Mouse (Mus musculus): Measurements from ENCODE around the gene Tomm34. TPM values are rescaled to one million over a fixed set of nuclear protein-coding genes. Genes with fewer than 3 reads are reported as not detected.

Tomm34 gene
- polyA plus RNA-seq (2016; fragmentation: Nextera tagmentation; extraction: Ambion mirVana), result 59.4 and 59.9 TPM in 2 replicates

- 1% methylated on average over 54 of the region's 55 CpGs for WGBS
Observed at GRCm38 (mm10) chr2:164070765-164071436, at the start of gene Tomm34. Tomm34 (minus strand) TSS chr2:164071169.

GRCm38 (mm10) chr2:164119503-164119902 is 48.5 kb upstream of the Tomm34 start:
- H3K9me3 ChIP-seq, result no peaks in the 10 kb centered on the region
- no peak overlapping the region for H3K4me3 ChIP-seq
- no peaks in the 10 kb centered on the region for H3K4me1 ChIP-seq
- no peaks in the 10 kb centered on the region for H3K27me3 ChIP-seq (ENCODE audit: poor library complexity, severe bottlenecking)
- WGBS, result 95% methylated on average over 6 of the region's 6 CpGs
- no peak for DNase-seq (ENCODE audit: extremely low spot score, low spot score)
- H3K27ac ChIP-seq, result no peak overlapping the region
- H3K36me3 ChIP-seq (replicated peaks), result peaks cover 66% of the 10 kb centered on the region

More at GRCm38 (mm10) chr2:164070765-164071436, at the start of gene Tomm34:
- Histone ChIP-seq H3K27me3 (ENCODE audit: poor library complexity, severe bottlenecking) (no peaks in the 10 kb centered on the region), H3K4me1 (peaks cover 53% of the 10 kb centered on the region), H3K9me3 (no peaks in the 10 kb centered on the region), H3K36me3 (replicated peaks) (peaks cover 21% of the 10 kb centered on the region), H3K4me3 (peak within 1 kb of the TSS; percentile 98), H3K27ac (peak within 1 kb of the TSS; percentile 93)
- peak; percentile 95 for DNase-seq (ENCODE audit: extremely low spot score, low spot score)

- Histone ChIP-seq H3K4me3 (no peak overlapping the region), H3K27me3 (ENCODE audit: poor library complexity, severe bottlenecking) (no peaks in the 10 kb centered on the region), H3K4me1 (no peaks in the 10 kb centered on the region), H3K27ac (no peak overlapping the region), H3K36me3 (replicated peaks) (peaks cover 60% of the 10 kb centered on the region), H3K9me3 (no peaks in the 10 kb centered on the region)
- 90% methylated on average over 10 of the region's 10 CpGs for WGBS
- DNase-seq (ENCODE audit: extremely low spot score, low spot score), result no peak
Observed at GRCm38 (mm10) chr2:164115531-164115930, 44.6 kb upstream of the Tomm34 start.

GRCm38 (mm10) chr2:164114051-164114450 is 43.1 kb upstream of the Tomm34 start:
- no peaks in the 10 kb centered on the region for H3K27me3 ChIP-seq (ENCODE audit: poor library complexity, severe bottlenecking)
- H3K4me1 ChIP-seq, result no peaks in the 10 kb centered on the region
- H3K27ac ChIP-seq, result no peak overlapping the region
- peaks cover 51% of the 10 kb centered on the region for H3K36me3 ChIP-seq (replicated peaks)
- H3K4me3 ChIP-seq, result no peak overlapping the region
- no peak for DNase-seq (ENCODE audit: extremely low spot score, low spot score)
- H3K9me3 ChIP-seq, result no peaks in the 10 kb centered on the region
- 93% methylated on average over 6 of the region's 6 CpGs for WGBS

- Histone ChIP-seq H3K27ac (no peak overlapping the region), H3K9me3 (no peaks in the 10 kb centered on the region), H3K4me1 (peaks cover 12% of the 10 kb centered on the region), H3K36me3 (replicated peaks) (peaks cover 51% of the 10 kb centered on the region), H3K27me3 (ENCODE audit: poor library complexity, severe bottlenecking) (no peaks in the 10 kb centered on the region), H3K4me3 (no peak overlapping the region)
- 94% methylated on average over 8 of the region's 8 CpGs for WGBS
- no peak for DNase-seq (ENCODE audit: extremely low spot score, low spot score)
Observed at GRCm38 (mm10) chr2:164111546-164111945, 40.6 kb upstream of the Tomm34 start.

- WGBS, result 73% methylated on average over 4 of the region's 4 CpGs
- Histone ChIP-seq H3K4me3 (no peak overlapping the region), H3K36me3 (replicated peaks) (peaks cover 59% of the 10 kb centered on the region), H3K4me1 (peaks cover 12% of the 10 kb centered on the region), H3K27me3 (ENCODE audit: poor library complexity, severe bottlenecking) (no peaks in the 10 kb centered on the region), H3K9me3 (no peaks in the 10 kb centered on the region), H3K27ac (no peak overlapping the region)
- no peak for DNase-seq (ENCODE audit: extremely low spot score, low spot score)
Observed at GRCm38 (mm10) chr2:164108501-164108900, 37.5 kb upstream of the Tomm34 start.

GRCm38 (mm10) chr2:164107125-164107874 is 36.3 kb upstream of the Tomm34 start:
- no peak for DNase-seq (ENCODE audit: extremely low spot score, low spot score)
- Histone ChIP-seq H3K27me3 (ENCODE audit: poor library complexity, severe bottlenecking) (no peaks in the 10 kb centered on the region), H3K27ac (no peak overlapping the region), H3K4me3 (no peak overlapping the region), H3K4me1 (peaks cover 12% of the 10 kb centered on the region), H3K9me3 (no peaks in the 10 kb centered on the region), H3K36me3 (replicated peaks) (peaks cover 67% of the 10 kb centered on the region)
- WGBS, result 77% methylated on average over 16 of the region's 16 CpGs

GRCm38 (mm10) chr2:164106287-164107035 is 35.5 kb upstream of the Tomm34 start:
- no peaks in the 10 kb centered on the region for H3K27me3 ChIP-seq (ENCODE audit: poor library complexity, severe bottlenecking)

GRCm38 (mm10) chr2:164103501-164103900 is 32.5 kb upstream of the Tomm34 start:
- peak; percentile 26 for DNase-seq (ENCODE audit: extremely low spot score, low spot score)
- WGBS, result 41% methylated on average over 4 of the region's 4 CpGs
- no peak overlapping the region for H3K4me3 ChIP-seq
- H3K27me3 ChIP-seq (ENCODE audit: poor library complexity, severe bottlenecking), result no peaks in the 10 kb centered on the region
- no peak overlapping the region for H3K27ac ChIP-seq
- no peaks in the 10 kb centered on the region for H3K9me3 ChIP-seq
- H3K4me1 ChIP-seq, result peaks cover 9% of the 10 kb centered on the region
- peaks cover 84% of the 10 kb centered on the region for H3K36me3 ChIP-seq (replicated peaks)

More at GRCm38 (mm10) chr2:164106287-164107035, 35.5 kb upstream of the Tomm34 start:
- DNase-seq (ENCODE audit: extremely low spot score, low spot score), result no peak
- Histone ChIP-seq H3K4me1 (peaks cover 12% of the 10 kb centered on the region), H3K9me3 (no peaks in the 10 kb centered on the region), H3K27ac (no peak overlapping the region), H3K36me3 (replicated peaks) (peaks cover 68% of the 10 kb centered on the region), H3K4me3 (no peak overlapping the region)
- WGBS, result 90% methylated on average over 14 of the region's 14 CpGs

GRCm38 (mm10) chr2:164102366-164102765 is 31.4 kb upstream of the Tomm34 start:
- DNase-seq (ENCODE audit: extremely low spot score, low spot score), result no peak
- peaks cover 4% of the 10 kb centered on the region for H3K4me1 ChIP-seq
- no peaks in the 10 kb centered on the region for H3K9me3 ChIP-seq
- no peak overlapping the region for H3K27ac ChIP-seq
- H3K36me3 ChIP-seq (replicated peaks), result peaks cover 89% of the 10 kb centered on the region
- no peaks in the 10 kb centered on the region for H3K27me3 ChIP-seq (ENCODE audit: poor library complexity, severe bottlenecking)
- 87% methylated on average over 3 of the region's 3 CpGs for WGBS
- no peak overlapping the region for H3K4me3 ChIP-seq

- peaks cover 85% of the 10 kb centered on the region for H3K36me3 ChIP-seq (replicated peaks)
- no peak for DNase-seq (ENCODE audit: extremely low spot score, low spot score)
- no peaks in the 10 kb centered on the region for H3K9me3 ChIP-seq
- no peak overlapping the region for H3K27ac ChIP-seq
- WGBS, result 82% methylated on average over 1 of the region's 1 CpGs
- H3K27me3 ChIP-seq (ENCODE audit: poor library complexity, severe bottlenecking), result no peaks in the 10 kb centered on the region
- no peaks in the 10 kb centered on the region for H3K4me1 ChIP-seq
- no peak overlapping the region for H3K4me3 ChIP-seq
Observed at GRCm38 (mm10) chr2:164101936-164102335, 31.0 kb upstream of the Tomm34 start.

- no peak for DNase-seq (ENCODE audit: extremely low spot score, low spot score)
- H3K27ac ChIP-seq, result no peak overlapping the region
- no peaks in the 10 kb centered on the region for H3K9me3 ChIP-seq
- H3K4me1 ChIP-seq, result no peaks in the 10 kb centered on the region
- H3K4me3 ChIP-seq, result no peak overlapping the region
- WGBS, result 94% methylated on average over 11 of the region's 11 CpGs
- peaks cover 83% of the 10 kb centered on the region for H3K36me3 ChIP-seq (replicated peaks)
- H3K27me3 ChIP-seq (ENCODE audit: poor library complexity, severe bottlenecking), result no peaks in the 10 kb centered on the region
Observed at GRCm38 (mm10) chr2:164098603-164099250, 27.8 kb upstream of the Tomm34 start.

Measured in forebrain, embryonic 10.5 days (tissue).